In genomic region chr5:31645798-31646197, GRCm38 (mm10) we compare ENCODE assay signal across 1 mouse cellular context.
TF ChIP-seq lines count a peak whose summit lies in the region.

No protein-coding gene starts in this region.

TF ChIP-seq in CH12.LX, 34 proteins besides CTCF, POLR2A, EP300 and RAD21 (continued from another document):
- peak; percentile 36; the same call in 1 of the 2 replicates for TF ChIP-seq MXI1 (IDR thresholded peaks at IDR 0.05; ENCODE audit: low read depth, low read length)
- TF ChIP-seq NELFE (IDR thresholded peaks at IDR 0.05; ENCODE audit: low read depth, low read length): no peak
- TF ChIP-seq ELF1 (IDR thresholded peaks at IDR 0.05; ENCODE audit: low read depth, low read length): no peak
- no peak for TF ChIP-seq JUN (IDR thresholded peaks at IDR 0.05; ENCODE audit: insufficient read depth, low read depth, low read length)
- no peak for TF ChIP-seq MYC (IDR thresholded peaks at IDR 0.05; ENCODE audit: low read depth, low read length)
- TF ChIP-seq GABPA (IDR thresholded peaks at IDR 0.05; ENCODE audit: insufficient replicate concordance, low read depth, low read length): no peak
- no peak for TF ChIP-seq ZC3H11A (IDR thresholded peaks at IDR 0.05; ENCODE audit: low read depth, low read length)
- no peak for TF ChIP-seq USF1 (IDR thresholded peaks at IDR 0.05; ENCODE audit: low read depth, low read length)
- TF ChIP-seq CHD1 (IDR thresholded peaks at IDR 0.05; ENCODE audit: low read depth, low read length): no peak
- no peak for TF ChIP-seq PAX5 (IDR thresholded peaks at IDR 0.05; ENCODE audit: low read length)
- no peak for TF ChIP-seq SIN3A (IDR thresholded peaks at IDR 0.05; ENCODE audit: low read length)
- no peak for TF ChIP-seq ZKSCAN1 (IDR thresholded peaks at IDR 0.05; ENCODE audit: borderline replicate concordance, low read depth, low read length)
- TF ChIP-seq NRF1 (IDR thresholded peaks at IDR 0.05; ENCODE audit: low read depth, low read length): no peak
- TF ChIP-seq POLR2AphosphoS2 (IDR thresholded peaks at IDR 0.05; ENCODE audit: low read depth, low read length): no peak
- TF ChIP-seq BHLHE40 (IDR thresholded peaks at IDR 0.05; ENCODE audit: low read depth, low read length): peak; percentile 65
- TF ChIP-seq USF2 (conservative IDR thresholded peaks at IDR 0.05; ENCODE audit: low read depth, low read length): no peak
- no peak for TF ChIP-seq UBTF (IDR thresholded peaks at IDR 0.05; ENCODE audit: low read depth, low read length)
- TF ChIP-seq MAX (IDR thresholded peaks at IDR 0.05; ENCODE audit: low read length): no peak
- no peak for TF ChIP-seq TBP (conservative IDR thresholded peaks at IDR 0.05; ENCODE audit: low read depth, low read length)
- TF ChIP-seq ZNF384 (IDR thresholded peaks at IDR 0.05; ENCODE audit: low read depth, low read length): no peak
- no peak for TF ChIP-seq MEF2A (IDR thresholded peaks at IDR 0.05; ENCODE audit: borderline replicate concordance, low read depth, low read length)
- peak; percentile 60 for TF ChIP-seq ETS1 (conservative IDR thresholded peaks at IDR 0.05; ENCODE audit: low read depth, low read length)
- no peak for TF ChIP-seq MAZ (IDR thresholded peaks at IDR 0.05; ENCODE audit: low read depth, low read length)
- TF ChIP-seq TCF12 (IDR thresholded peaks at IDR 0.05; ENCODE audit: low read depth, low read length): no peak
TF ChIP-seq in CH12.LX: peak in this region for 3.
